Mouse (Mus musculus) midbrain, embryonic 15.5 days (tissue): ENCODE results near the gene Slc6a19. TPM values are rescaled to one million over a fixed set of nuclear protein-coding genes. Genes with fewer than 3 reads are reported as not detected.
"Not testable (repeated sequence)": the region's sequence is repeated elsewhere in the genome, so short reads cannot be mapped to it uniquely, and the experiment has no call there.

Source experiments
- ATAC-seq: fragments of 200-750 bp; cut with Nextera tagmentation; replicated peaks from 2 replicates; pipeline ENCODE4 v1.8.0; 2017; ENCODE audit warnings: moderate TSS enrichment
- H3K27ac ChIP-seq: fragments of 300-500 bp; sonication (generic); 2 replicates; pipeline ENCODE4 v1.5.1; 2015; ENCODE audit warnings: mild to moderate bottlenecking, inconsistent platforms
- H3K27me3 ChIP-seq: fragments of 300-500 bp; sonication (generic); replicated peaks from 2 replicates; pipeline ENCODE4 v1.6.1; 2015; ENCODE audit warnings: inconsistent platforms
- H3K36me3 ChIP-seq: fragments of 300-500 bp; sonication (generic); replicated peaks from 2 replicates; pipeline ENCODE4 v1.6.1; 2015; ENCODE audit warnings: inconsistent platforms
- H3K4me1 ChIP-seq: fragments of 300-500 bp; sonication (generic); 2 replicates; pipeline ENCODE4 v1.6.1; 2015; ENCODE audit warnings: inconsistent platforms
- H3K4me2 ChIP-seq: fragments of 300-500 bp; sonication (generic); 2 replicates; pipeline ENCODE4 v1.6.1; 2015; ENCODE audit warnings: inconsistent platforms, mild to moderate bottlenecking, moderate library complexity
- H3K4me3 ChIP-seq: fragments of 300-500 bp; sonication (generic); 2 replicates; pipeline ENCODE4 v1.5.1; 2015; ENCODE audit warnings: mild to moderate bottlenecking, inconsistent platforms
- H3K9ac ChIP-seq: fragments of 300-500 bp; sonication (generic); 2 replicates; pipeline ENCODE4 v1.6.1; 2015; ENCODE audit warnings: mild to moderate bottlenecking, inconsistent platforms
- H3K9me3 ChIP-seq: fragments of 300-500 bp; sonication (generic); 2 replicates; pipeline ENCODE4 v1.6.1; 2016; ENCODE audit warnings: inconsistent platforms
- WGBS: fragments of 180-500 bp; shearing (Covaris S2); methylation state at CpG from one replicate; pipeline ENCODE4 v1.1.7; 2015; ENCODE audit warnings: mixed read lengths; 5-methylcytosine and 5-hydroxymethylcytosine counted together
- polyA plus RNA-seq: library from polyadenylated mRNA; unstranded; fragments of >200 nt; fragmentation: Nextera tagmentation; extraction: Ambion mirVana; gene quantifications from 2 replicates; pipeline ENCODE4 v1.2.1, GENCODE M21; 2015

The Slc6a19 gene
- polyA plus RNA-seq, 1 experiment from 2014 or later = 0.23 TPM

- WGBS = 91% methylated on average over 5 of the region's 5 CpGs
- Histone ChIP-seq H3K9ac (no peak overlapping the region), H3K27ac (no peak overlapping the region), H3K4me1 (no peaks in the 10 kb centered on the region), H3K4me3 (no peak overlapping the region), H3K36me3 (no peaks in the 10 kb centered on the region), H3K9me3 (no peaks in the 10 kb centered on the region), H3K4me2 (no peak overlapping the region), H3K27me3 (no peaks in the 10 kb centered on the region)
- ATAC-seq = no peak
Measured at GRCm38 (mm10) chr13:73711803-73712202, 7.1 kb upstream of the Slc6a19 start.

GRCm38 (mm10) chr13:73711221-73711620 lies 6.6 kb upstream of the Slc6a19 start:
- H3K9me3 ChIP-seq = no peaks in the 10 kb centered on the region
- H3K4me3 ChIP-seq = no peak overlapping the region
- H3K36me3 ChIP-seq = no peaks in the 10 kb centered on the region
- H3K4me1 ChIP-seq = no peaks in the 10 kb centered on the region
- no peak overlapping the region for H3K4me2 ChIP-seq
- no peak for ATAC-seq
- no peak overlapping the region for H3K9ac ChIP-seq
- H3K27me3 ChIP-seq = no peaks in the 10 kb centered on the region
- WGBS = 92% methylated on average over 5 of the region's 5 CpGs
- H3K27ac ChIP-seq = no peak overlapping the region

GRCm38 (mm10) chr13:73709491-73709890 lies 4.8 kb upstream of the Slc6a19 start:
- Histone ChIP-seq H3K36me3 (no peaks in the 10 kb centered on the region), H3K4me3 (no peak overlapping the region), H3K27me3 (no peaks in the 10 kb centered on the region), H3K27ac (no peak overlapping the region), H3K4me2 (no peak overlapping the region), H3K4me1 (no peaks in the 10 kb centered on the region), H3K9ac (no peak overlapping the region), H3K9me3 (no peaks in the 10 kb centered on the region)
- WGBS = 67% methylated on average over 6 of the region's 6 CpGs
- no peak for ATAC-seq

- not testable (repeated sequence) for H3K9me3 ChIP-seq, H3K9ac ChIP-seq, ATAC-seq, H3K36me3 ChIP-seq, H3K4me3 ChIP-seq, H3K27ac ChIP-seq, H3K27me3 ChIP-seq, H3K4me2 ChIP-seq, H3K4me1 ChIP-seq
- 88% methylated on average over 4 of the region's 4 CpGs for WGBS
Measured at GRCm38 (mm10) chr13:73703486-73703885, 1.2 kb downstream of the Slc6a19 start.

- 89% methylated on average over 4 of the region's 4 CpGs for WGBS
- Histone ChIP-seq H3K4me3 (no peak overlapping the region), H3K27me3 (no peaks in the 10 kb centered on the region), H3K36me3 (no peaks in the 10 kb centered on the region), H3K9ac (no peak overlapping the region), H3K4me1 (no peaks in the 10 kb centered on the region), H3K27ac (no peak overlapping the region), H3K9me3 (no peaks in the 10 kb centered on the region), H3K4me2 (no peak overlapping the region)
- no peak for ATAC-seq
Measured at GRCm38 (mm10) chr13:73702776-73703175, 1.9 kb downstream of the Slc6a19 start.

- ATAC-seq = no peak
Measured at GRCm38 (mm10) chr13:73701161-73701883, 3.3 kb downstream of the Slc6a19 start.

GRCm38 (mm10) chr13:73700554-73700953 lies 4.1 kb downstream of the Slc6a19 start:
- no peaks in the 10 kb centered on the region for H3K27me3 ChIP-seq
- 92% methylated on average over 12 of the region's 12 CpGs for WGBS

More at GRCm38 (mm10) chr13:73701161-73701883, 3.3 kb downstream of the Slc6a19 start:
- Histone ChIP-seq H3K36me3 (no peaks in the 10 kb centered on the region), H3K4me3 (no peak overlapping the region), H3K27me3 (no peaks in the 10 kb centered on the region), H3K9ac (no peak overlapping the region), H3K4me2 (no peak overlapping the region), H3K4me1 (no peaks in the 10 kb centered on the region), H3K27ac (no peak overlapping the region), H3K9me3 (no peaks in the 10 kb centered on the region)
- 73% methylated on average over 9 of the region's 9 CpGs for WGBS

GRCm38 (mm10) chr13:73699714-73700113 lies 5.0 kb downstream of the Slc6a19 start:
- no peak for ATAC-seq
- Histone ChIP-seq H3K36me3 (no peaks in the 10 kb centered on the region), H3K4me2 (no peak overlapping the region), H3K9me3 (no peaks in the 10 kb centered on the region), H3K9ac (no peak overlapping the region), H3K4me3 (no peak overlapping the region), H3K4me1 (no peaks in the 10 kb centered on the region), H3K27ac (no peak overlapping the region), H3K27me3 (no peaks in the 10 kb centered on the region)
- WGBS = 95% methylated on average over 6 of the region's 6 CpGs

More at GRCm38 (mm10) chr13:73700554-73700953, 4.1 kb downstream of the Slc6a19 start:
- ATAC-seq = no peak
- no peak overlapping the region for H3K9ac ChIP-seq
- H3K9me3 ChIP-seq = no peaks in the 10 kb centered on the region
- H3K4me1 ChIP-seq = no peaks in the 10 kb centered on the region
- no peak overlapping the region for H3K27ac ChIP-seq
- no peak overlapping the region for H3K4me2 ChIP-seq
- no peaks in the 10 kb centered on the region for H3K36me3 ChIP-seq
- H3K4me3 ChIP-seq = no peak overlapping the region

- no peak overlapping the region for H3K9ac ChIP-seq
- no peak overlapping the region for H3K4me3 ChIP-seq
- H3K27ac ChIP-seq = no peak overlapping the region
- no peaks in the 10 kb centered on the region for H3K36me3 ChIP-seq
- WGBS = 79% methylated on average over 3 of the region's 3 CpGs
- no peaks in the 10 kb centered on the region for H3K4me1 ChIP-seq
- no peaks in the 10 kb centered on the region for H3K9me3 ChIP-seq
- no peaks in the 10 kb centered on the region for H3K27me3 ChIP-seq
- ATAC-seq = no peak
- no peak overlapping the region for H3K4me2 ChIP-seq
Measured at GRCm38 (mm10) chr13:73696529-73696928, 8.1 kb downstream of the Slc6a19 start.

GRCm38 (mm10) chr13:73694972-73695371 lies 9.7 kb downstream of the Slc6a19 start:
- no peak for ATAC-seq
- Histone ChIP-seq H3K9me3 (no peaks in the 10 kb centered on the region), H3K36me3 (no peaks in the 10 kb centered on the region), H3K4me2 (no peak overlapping the region), H3K4me3 (no peak overlapping the region), H3K9ac (no peak overlapping the region), H3K27ac (no peak overlapping the region), H3K27me3 (no peaks in the 10 kb centered on the region), H3K4me1 (no peaks in the 10 kb centered on the region)
- WGBS = 91% methylated on average over 1 of the region's 1 CpGs

- Histone ChIP-seq H3K4me3 (no peak overlapping the region), H3K36me3 (no peaks in the 10 kb centered on the region), H3K9ac (no peak overlapping the region), H3K27me3 (no peaks in the 10 kb centered on the region), H3K4me1 (no peaks in the 10 kb centered on the region), H3K4me2 (no peak overlapping the region), H3K27ac (no peak overlapping the region), H3K9me3 (no peaks in the 10 kb centered on the region)
- WGBS = 69% methylated on average over 2 of the region's 2 CpGs
- ATAC-seq = no peak
Measured at GRCm38 (mm10) chr13:73693333-73693732, 11.3 kb downstream of the Slc6a19 start.

GRCm38 (mm10) chr13:73692249-73692868 lies 12.3 kb downstream of the Slc6a19 start:
- H3K27ac ChIP-seq = no peak overlapping the region
- no peak overlapping the region for H3K4me3 ChIP-seq
- ATAC-seq = peak; percentile 65
- H3K36me3 ChIP-seq = no peaks in the 10 kb centered on the region
- H3K27me3 ChIP-seq = no peaks in the 10 kb centered on the region
- no peaks in the 10 kb centered on the region for H3K4me1 ChIP-seq
- no peak overlapping the region for H3K9ac ChIP-seq
- no peaks in the 10 kb centered on the region for H3K9me3 ChIP-seq
- no peak overlapping the region for H3K4me2 ChIP-seq
- 33% methylated on average over 10 of the region's 10 CpGs for WGBS

- no peaks in the 10 kb centered on the region for H3K4me1 ChIP-seq
- H3K9me3 ChIP-seq = no peaks in the 10 kb centered on the region
- no peak overlapping the region for H3K27ac ChIP-seq
- no peak overlapping the region for H3K4me2 ChIP-seq
- no peak for ATAC-seq
- H3K27me3 ChIP-seq = no peaks in the 10 kb centered on the region
- H3K36me3 ChIP-seq = no peaks in the 10 kb centered on the region
- no peak overlapping the region for H3K9ac ChIP-seq
- H3K4me3 ChIP-seq = no peak overlapping the region
- WGBS = 84% methylated on average over 4 of the region's 4 CpGs
Measured at GRCm38 (mm10) chr13:73688934-73689333, 15.7 kb downstream of the Slc6a19 start.
